Mouse (Mus musculus) midbrain, embryonic 10.5 days (tissue): ENCODE measurements at regions not wholly inside any gene's neighbourhood (a gene's known extent, or its start where the extent isn't known, plus 50 kb on each side); places are given as distances from the start of the nearest gene placed in this dataset.

Experiments used
- DNase-seq: peaks from one replicate; pipeline ENCODE4 v3.0.0-alpha.2; 2017; ENCODE audit warnings: low spot score
- H3K27ac ChIP-seq: fragments of 300-500 bp; sonication (generic); replicated peaks from 2 replicates; pipeline ENCODE4 v1.5.1; 2016; ENCODE audit warnings: mild to moderate bottlenecking
- H3K27me3 ChIP-seq: fragments of 300-500 bp; sonication (generic); 2 replicates; pipeline ENCODE4 v1.6.1; 2016; ENCODE audit warnings: low read depth, mild to moderate bottlenecking; ENCODE audit not compliant: poor library complexity, severe bottlenecking
- H3K36me3 ChIP-seq: fragments of 300-500 bp; sonication (generic); 2 replicates; pipeline ENCODE4 v1.6.1; 2016; ENCODE audit warnings: mild to moderate bottlenecking, moderate library complexity
- H3K4me1 ChIP-seq: fragments of 300-500 bp; sonication (generic); 2 replicates; pipeline ENCODE4 v1.6.1; 2016
- H3K4me3 ChIP-seq: fragments of 300-500 bp; sonication (generic); 2 replicates; pipeline ENCODE4 v1.5.1; 2016; ENCODE audit warnings: mild to moderate bottlenecking, moderate library complexity
- H3K9me3 ChIP-seq: fragments of 300-500 bp; sonication (generic); replicated peaks from 2 replicates; pipeline ENCODE4 v1.6.1; 2016; ENCODE audit warnings: mild to moderate bottlenecking
- WGBS: fragments of 180-500 bp; shearing (Covaris S2); methylation state at CpG from one replicate; pipeline ENCODE4 v1.1.7; 2016; 5-methylcytosine and 5-hydroxymethylcytosine counted together

DNA sequence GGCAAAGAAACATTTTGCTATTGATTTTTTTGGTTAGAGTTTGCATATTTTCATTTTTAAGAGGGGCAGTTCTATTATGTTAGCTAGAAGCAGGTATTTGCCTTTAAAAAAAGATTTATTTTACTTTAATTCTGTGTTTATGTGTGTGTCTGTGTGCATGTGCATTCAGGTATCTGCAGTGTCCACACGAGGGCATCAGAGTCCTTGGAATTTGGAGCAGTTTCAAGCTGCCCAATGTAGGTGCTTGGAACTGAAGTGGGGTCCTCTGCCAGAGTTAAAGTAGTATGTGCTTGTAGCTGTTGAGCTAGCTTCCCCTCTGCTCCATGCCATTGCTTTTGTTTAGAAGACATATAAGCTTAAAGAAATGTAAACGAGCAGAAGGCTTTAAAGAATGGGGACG, 89.1 kb downstream of the 9330182O14Rik start:
- WGBS, result 85% methylated on average over 3 of the region's 3 CpGs

DNA sequence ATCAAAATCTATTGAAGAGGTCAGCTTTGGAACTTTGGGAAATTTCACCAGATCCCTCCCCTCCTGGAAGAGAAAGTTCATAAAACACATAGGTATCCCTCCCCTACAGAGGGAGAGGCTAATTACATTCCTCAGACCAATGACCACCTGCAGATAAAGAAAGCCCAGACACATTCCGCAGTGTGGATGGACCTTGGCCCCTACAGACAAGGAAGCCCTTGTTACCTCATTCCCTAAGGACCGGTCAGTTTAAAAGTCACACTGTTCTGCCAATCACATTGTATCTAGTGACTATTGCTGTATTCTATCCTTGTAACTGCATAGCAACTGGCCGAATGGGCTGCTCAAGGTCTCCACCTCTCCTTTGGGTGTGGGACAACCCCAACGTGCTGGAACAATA, 107.6 kb downstream of the 9330182O14Rik start:
- H3K27me3 ChIP-seq, result no peaks in the 10 kb centered on the region
- no peak for DNase-seq
- no peaks in the 10 kb centered on the region for H3K36me3 ChIP-seq
- 76% methylated on average over 4 of the region's 4 CpGs for WGBS
- H3K4me1 ChIP-seq, result no peaks in the 10 kb centered on the region
- no peaks in the 10 kb centered on the region for H3K9me3 ChIP-seq
- H3K27ac ChIP-seq, result no peak overlapping the region
- no peak overlapping the region for H3K4me3 ChIP-seq

More for the DNA sequence above, 89.1 kb downstream of the 9330182O14Rik start:
- no peak overlapping the region for H3K4me3 ChIP-seq
- H3K9me3 ChIP-seq, result no peaks in the 10 kb centered on the region
- DNase-seq, result no peak
- no peaks in the 10 kb centered on the region for H3K27me3 ChIP-seq
- peaks cover 10% of the 10 kb centered on the region for H3K4me1 ChIP-seq
- H3K27ac ChIP-seq, result no peak overlapping the region
- H3K36me3 ChIP-seq, result no peaks in the 10 kb centered on the region

GRCm38 (mm10) chr15:40248966-40249365, 114.8 kb downstream of the 9330182O14Rik start:
- Histone ChIP-seq H3K27ac (no peak overlapping the region), H3K9me3 (no peaks in the 10 kb centered on the region), H3K36me3 (no peaks in the 10 kb centered on the region), H3K4me1 (no peaks in the 10 kb centered on the region), H3K27me3 (no peaks in the 10 kb centered on the region), H3K4me3 (no peak overlapping the region)
- WGBS, result 86% methylated on average over 4 of the region's 4 CpGs
- no peak for DNase-seq

DNA sequence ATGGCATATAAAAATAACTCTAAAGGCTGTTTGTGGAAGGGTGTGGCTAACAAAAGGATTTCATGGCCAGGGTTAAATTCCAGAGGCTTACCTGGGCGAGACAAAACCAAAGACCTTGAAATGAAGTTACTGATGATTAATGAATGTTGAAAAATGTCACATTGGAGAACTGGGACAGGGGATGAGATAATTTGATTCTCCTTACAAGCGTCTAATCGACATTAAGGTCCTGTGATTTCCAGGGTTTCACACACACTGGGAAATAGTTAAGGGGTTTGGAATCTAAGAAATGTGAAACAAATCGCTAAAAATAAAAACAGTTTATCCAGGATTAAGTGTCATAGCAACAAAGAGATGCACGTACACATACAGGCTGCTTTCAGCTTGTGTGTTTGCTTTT, 125.3 kb downstream of the 9330182O14Rik start:
- Histone ChIP-seq H3K4me3 (no peak overlapping the region), H3K27me3 (no peaks in the 10 kb centered on the region), H3K4me1 (no peaks in the 10 kb centered on the region), H3K27ac (no peak overlapping the region), H3K9me3 (no peaks in the 10 kb centered on the region), H3K36me3 (no peaks in the 10 kb centered on the region)
- no peak for DNase-seq
- WGBS, result 81% methylated on average over 5 of the region's 5 CpGs

GRCm38 (mm10) chr15:40279021-40279420, 144.9 kb downstream of the 9330182O14Rik start:
- H3K27me3 ChIP-seq, result no peaks in the 10 kb centered on the region
- H3K27ac ChIP-seq, result no peak overlapping the region
- no peaks in the 10 kb centered on the region for H3K4me1 ChIP-seq
- no peaks in the 10 kb centered on the region for H3K9me3 ChIP-seq
- H3K4me3 ChIP-seq, result no peak overlapping the region
- WGBS, result 70% methylated on average over 1 of the region's 1 CpGs
- no peaks in the 10 kb centered on the region for H3K36me3 ChIP-seq
- DNase-seq, result no peak

DNA sequence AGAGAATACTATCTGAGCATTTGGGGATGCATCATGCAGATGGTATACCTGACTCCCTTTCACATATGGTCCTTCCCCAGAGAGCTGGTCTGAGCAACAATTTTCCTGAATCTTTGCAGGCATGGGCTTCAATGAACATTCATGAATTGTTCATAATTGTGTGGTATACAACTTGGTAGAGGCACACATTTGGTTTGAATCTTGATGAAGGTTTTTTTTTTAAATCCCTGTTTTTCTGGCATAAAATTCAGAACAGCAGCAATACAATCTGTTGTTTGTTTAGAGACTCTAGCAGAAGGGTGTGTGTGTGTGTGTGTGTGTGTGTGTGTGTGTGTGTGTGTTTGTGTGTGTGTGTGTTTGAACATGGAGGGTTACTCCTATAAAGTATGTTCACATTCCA, 146.4 kb downstream of the 9330182O14Rik start:
- Histone ChIP-seq H3K9me3 (no peaks in the 10 kb centered on the region), H3K4me1 (no peaks in the 10 kb centered on the region)
- no peak for DNase-seq

DNA sequence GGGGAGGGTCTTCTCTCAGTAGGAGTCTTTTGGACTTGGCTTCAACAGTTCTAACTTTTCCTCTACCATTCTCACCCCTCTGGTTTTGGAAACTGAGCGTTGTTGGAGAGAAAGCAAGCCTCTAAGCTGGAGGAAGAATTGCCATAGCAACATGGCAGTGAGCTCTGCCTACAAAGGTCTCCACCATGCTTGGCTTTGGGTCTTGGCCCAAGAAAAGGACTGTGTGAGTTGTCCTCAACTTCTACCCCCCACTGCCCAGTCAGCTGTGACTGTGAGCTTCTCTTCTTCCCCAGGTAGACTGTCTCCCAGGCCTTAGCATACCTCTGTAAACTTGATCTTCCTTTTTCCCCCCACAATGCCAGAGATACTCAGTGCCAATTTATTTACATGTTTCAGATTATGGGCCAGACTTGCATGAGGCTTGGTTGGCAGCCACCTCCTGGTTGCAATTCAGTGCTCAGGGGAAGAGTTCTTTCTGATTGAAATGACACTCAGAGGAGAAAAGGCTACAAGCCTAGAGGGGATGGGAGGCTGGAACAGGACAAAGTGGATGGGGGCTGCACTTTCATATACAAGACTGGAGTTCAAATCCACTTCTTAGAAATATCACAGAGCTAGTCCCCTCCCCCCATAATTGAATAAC, 147.0 kb downstream of the 9330182O14Rik start:
- Histone ChIP-seq H3K9me3 (peaks cover 5% of the 10 kb centered on the region; the same call in 1 of the 2 replicates), H3K27ac (no peak overlapping the region), H3K36me3 (no peaks in the 10 kb centered on the region), H3K27me3 (no peaks in the 10 kb centered on the region), H3K4me1 (no peaks in the 10 kb centered on the region), H3K4me3 (no peak overlapping the region)
- 83% methylated on average over 1 of the region's 1 CpGs for WGBS
- no peak for DNase-seq

More for the DNA sequence above, 146.4 kb downstream of the 9330182O14Rik start:
- Histone ChIP-seq H3K36me3 (no peaks in the 10 kb centered on the region), H3K27ac (no peak overlapping the region), H3K27me3 (no peaks in the 10 kb centered on the region), H3K4me3 (no peak overlapping the region)

DNA sequence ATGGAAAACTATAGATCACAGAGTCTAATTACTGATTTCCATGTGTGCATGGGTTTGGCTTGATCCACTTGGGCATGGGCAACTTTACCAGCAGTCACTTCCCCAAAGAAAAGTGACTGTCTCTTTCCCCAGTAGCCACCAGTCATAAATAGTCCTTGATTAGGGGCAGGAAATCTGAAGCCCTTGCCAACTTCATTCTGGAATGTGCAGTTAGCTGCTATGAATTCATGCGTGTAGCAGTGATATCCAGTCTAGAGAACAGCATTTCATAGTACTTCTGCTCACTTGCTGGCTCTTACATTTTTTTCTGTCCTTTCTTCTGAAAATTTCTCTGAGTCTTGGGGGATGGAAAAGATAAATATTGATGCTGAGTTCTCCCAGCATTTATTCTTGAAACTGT, 157.4 kb downstream of the 9330182O14Rik start:
- Histone ChIP-seq H3K4me3 (no peak overlapping the region), H3K27me3 (no peaks in the 10 kb centered on the region), H3K36me3 (no peaks in the 10 kb centered on the region), H3K9me3 (no peaks in the 10 kb centered on the region), H3K27ac (no peak overlapping the region), H3K4me1 (no peaks in the 10 kb centered on the region)
- WGBS, result 90% methylated on average over 1 of the region's 1 CpGs
- DNase-seq, result no peak

- 88% methylated on average over 2 of the region's 2 CpGs for WGBS
- DNase-seq, result no peak
- Histone ChIP-seq H3K9me3 (no peaks in the 10 kb centered on the region), H3K27me3 (no peaks in the 10 kb centered on the region), H3K4me3 (no peak overlapping the region), H3K4me1 (no peaks in the 10 kb centered on the region), H3K36me3 (no peaks in the 10 kb centered on the region), H3K27ac (no peak overlapping the region)
Measured at GRCm38 (mm10) chr15:40312226-40312625, 178.1 kb downstream of the 9330182O14Rik start.

DNA sequence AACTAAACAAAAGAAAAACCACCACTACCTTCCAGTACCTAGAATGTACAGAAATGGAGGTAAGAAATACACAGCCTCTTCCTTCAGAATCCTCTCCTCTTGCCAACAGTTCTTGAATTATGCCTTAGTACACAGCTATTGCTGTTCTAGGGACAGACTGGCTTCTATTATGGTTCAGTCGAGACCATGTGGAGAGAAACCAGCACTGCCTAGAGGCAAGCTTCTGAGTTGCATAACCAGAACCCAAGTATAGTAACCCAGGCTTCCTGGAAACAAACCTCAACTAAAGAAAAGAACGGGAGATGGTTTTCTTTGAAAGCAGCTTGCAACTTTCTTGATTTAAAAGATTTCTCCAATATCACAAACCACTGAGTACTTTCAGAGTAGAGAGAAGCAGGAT, 205.6 kb downstream of the 9330182O14Rik start:
- no peaks in the 10 kb centered on the region for H3K36me3 ChIP-seq
- no peak for DNase-seq
- no peaks in the 10 kb centered on the region for H3K4me1 ChIP-seq
- H3K9me3 ChIP-seq, result no peaks in the 10 kb centered on the region
- no peaks in the 10 kb centered on the region for H3K27me3 ChIP-seq
- H3K27ac ChIP-seq, result no peak overlapping the region
- 83% methylated on average over 2 of the region's 2 CpGs for WGBS
- H3K4me3 ChIP-seq, result no peak overlapping the region

GRCm38 (mm10) chr15:40340269-40340668, 206.1 kb downstream of the 9330182O14Rik start:
- no peak for DNase-seq
- 89% methylated on average over 1 of the region's 1 CpGs for WGBS
- H3K4me1 ChIP-seq, result no peaks in the 10 kb centered on the region
- no peaks in the 10 kb centered on the region for H3K36me3 ChIP-seq
- no peaks in the 10 kb centered on the region for H3K27me3 ChIP-seq
- no peaks in the 10 kb centered on the region for H3K9me3 ChIP-seq
- no peak overlapping the region for H3K4me3 ChIP-seq
- H3K27ac ChIP-seq, result no peak overlapping the region

DNA sequence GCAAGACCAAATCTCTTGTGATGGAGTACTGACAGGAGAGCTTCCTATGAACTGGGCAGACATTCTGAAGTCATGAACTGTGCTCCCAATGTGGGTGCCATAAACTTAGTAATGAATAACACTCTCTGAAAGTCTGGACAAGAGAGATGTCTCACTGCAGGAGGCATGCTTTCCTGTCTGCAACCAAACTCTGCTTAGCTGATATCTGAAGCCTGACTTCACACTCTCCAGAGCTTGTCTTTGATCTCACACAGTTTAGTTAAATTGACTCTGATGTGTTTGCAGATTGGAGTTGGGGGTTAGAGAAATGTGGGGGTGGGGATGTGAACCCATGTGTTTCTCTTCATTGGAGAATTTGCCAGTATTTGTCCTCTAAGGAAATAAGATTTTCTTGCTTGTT, 217.3 kb downstream of the 9330182O14Rik start:
- no peak for DNase-seq
- H3K27ac ChIP-seq, result no peak overlapping the region
- no peaks in the 10 kb centered on the region for H3K27me3 ChIP-seq
- H3K4me3 ChIP-seq, result no peak overlapping the region
- H3K4me1 ChIP-seq, result no peaks in the 10 kb centered on the region
- H3K36me3 ChIP-seq, result no peaks in the 10 kb centered on the region
- H3K9me3 ChIP-seq, result no peaks in the 10 kb centered on the region

GRCm38 (mm10) chr15:40354802-40355487, 220.8 kb downstream of the 9330182O14Rik start:
- no peaks in the 10 kb centered on the region for H3K9me3 ChIP-seq
- no peaks in the 10 kb centered on the region for H3K36me3 ChIP-seq
- no peak for DNase-seq
- H3K27ac ChIP-seq, result no peak overlapping the region
- no peak overlapping the region for H3K4me3 ChIP-seq
- 89% methylated on average over 10 of the region's 10 CpGs for WGBS
- no peaks in the 10 kb centered on the region for H3K27me3 ChIP-seq
- H3K4me1 ChIP-seq, result no peaks in the 10 kb centered on the region
